Mouse (Mus musculus) kidney, adult 2 months (tissue): ENCODE measurements at regions not wholly inside any gene's neighbourhood (a gene's known extent, or its start where the extent isn't known, plus 50 kb on each side); places are given as distances from the start of the nearest gene placed in this dataset.

Source experiments
- CTCF ChIP-seq: fragments of 200-500 bp; conservative IDR thresholded peaks from 2 replicates; pipeline ENCODE4 v1.5.1; 2011; ENCODE audit warnings: low read depth, mild to moderate bottlenecking, control low read depth, low read length, moderate library complexity, mixed read lengths; ENCODE audit not compliant: insufficient read depth, insufficient read length
- POLR2A ChIP-seq: fragments of 200-500 bp; IDR thresholded peaks from one replicate; pipeline ENCODE4 v1.6.1; 2011; ENCODE audit warnings: low read depth, low read length, control low read depth

DNA sequence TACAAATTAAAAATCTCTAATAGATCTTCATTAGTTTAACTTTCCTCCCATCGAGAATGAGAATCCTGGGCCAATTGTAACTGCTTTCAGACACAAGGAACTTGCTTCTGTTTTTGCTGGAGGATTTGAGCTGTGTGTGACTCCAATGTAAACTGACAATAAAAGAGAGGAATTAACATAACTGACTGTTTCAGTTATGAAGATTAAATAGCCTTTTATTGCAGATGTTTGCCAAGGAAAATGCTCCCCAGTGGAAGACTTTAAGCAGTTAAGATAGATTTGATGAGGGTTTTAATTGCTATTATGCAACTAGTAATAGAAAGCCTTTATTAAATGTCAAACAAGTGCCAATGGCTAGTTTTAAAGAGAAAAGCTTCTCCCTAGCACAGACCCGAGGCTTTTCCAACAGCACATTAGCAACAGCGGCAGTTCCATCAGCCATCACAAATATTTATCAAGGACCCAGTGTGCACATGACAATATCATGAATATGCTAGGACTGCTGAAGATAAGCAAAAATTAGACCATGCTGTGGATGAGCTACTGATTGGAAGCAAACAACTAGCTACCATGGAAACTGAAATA is 398.6 kb upstream of the Dmac1 start:
- no peak for TF ChIP-seq POLR2A
- no peak for TF ChIP-seq CTCF
